Mouse (Mus musculus) frontal cortex, adult 2 months (tissue): Measurements from ENCODE around the gene Tmprss9. TPM values are rescaled to one million over a fixed set of nuclear protein-coding genes. Genes with fewer than 3 reads are reported as not detected.

Experiments used
- DNase-seq, 2 experiments: peaks; one replicate each; pipeline ENCODE4 v3.0.0; 2022; ENCODE audit warnings: low spot score in 1 of 2; ENCODE audit errors: extremely low spot score in 1 of 2
- polyA plus RNA-seq: library from polyadenylated mRNA; depleted of rRNA; stranded (reverse); fragments of >200 nt; gene quantifications from 2 replicates; pipeline ENCODE4 v1.2.3, GENCODE M21; 2012

The Tmprss9 gene
- polyA plus RNA-seq, 1 experiment: 0.16 TPM

DNA sequence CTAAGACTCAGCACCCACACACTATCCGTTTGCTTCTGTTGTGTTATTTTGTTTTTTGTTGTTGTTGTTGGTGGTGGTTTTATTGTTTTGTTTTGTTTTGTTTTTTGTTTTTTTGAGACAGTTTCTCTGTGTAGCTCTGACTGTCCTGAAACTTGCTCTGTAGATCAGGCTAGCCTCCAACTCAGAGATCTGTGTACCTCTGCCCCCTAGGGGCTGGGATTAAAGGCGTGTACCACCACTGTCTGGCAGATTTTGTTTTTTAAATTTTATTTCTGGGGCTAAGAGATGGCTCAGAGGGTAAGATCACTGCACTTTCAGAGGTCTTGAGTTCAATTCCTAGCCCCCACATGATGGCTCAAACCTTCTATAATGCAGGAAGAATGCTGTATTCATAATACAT lies 9.3 kb downstream of the Tmprss9 start:
- no peak for DNase-seq

DNA sequence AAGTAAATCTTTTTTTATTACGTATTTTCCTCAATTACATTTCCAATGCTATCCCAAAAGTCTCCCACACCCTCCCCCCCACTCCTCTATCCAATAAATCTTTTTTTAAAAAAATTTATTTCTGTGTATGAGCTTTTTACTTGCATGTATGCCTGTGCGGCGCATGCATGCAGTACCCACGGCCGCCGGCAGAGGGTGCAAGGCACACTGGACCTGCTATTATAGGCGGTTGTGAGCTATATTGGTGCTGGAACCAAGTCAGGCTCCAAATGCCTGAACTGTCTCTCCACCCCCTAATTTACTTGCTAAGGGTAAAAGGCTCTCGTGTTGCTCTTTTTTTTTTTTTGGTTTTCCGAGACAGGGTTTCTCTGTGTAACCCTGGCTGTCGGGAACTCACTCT lies 9.7 kb downstream of the Tmprss9 start:
- DNase-seq: peak in 1 of 2 experiments; percentile 75

DNA sequence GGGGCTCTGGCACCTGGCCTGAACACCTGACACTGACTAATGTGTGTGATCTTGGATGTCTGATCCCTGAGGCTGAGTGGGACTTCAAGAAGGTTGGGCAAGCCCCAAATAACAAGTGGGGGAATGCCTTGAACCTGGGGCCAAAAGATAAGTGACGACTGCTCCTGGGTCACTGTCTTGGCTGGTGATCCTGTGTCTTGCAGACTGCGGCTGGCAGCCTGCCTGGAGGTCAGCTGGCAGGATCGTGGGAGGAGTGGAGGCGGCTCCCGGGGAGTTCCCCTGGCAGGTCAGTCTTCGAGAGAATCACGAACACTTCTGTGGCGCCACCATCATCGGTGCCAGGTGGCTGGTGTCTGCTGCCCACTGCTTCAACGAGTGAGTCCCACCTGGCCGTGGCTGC lies 15.5 kb downstream of the Tmprss9 start:
- DNase-seq: no peak

DNA sequence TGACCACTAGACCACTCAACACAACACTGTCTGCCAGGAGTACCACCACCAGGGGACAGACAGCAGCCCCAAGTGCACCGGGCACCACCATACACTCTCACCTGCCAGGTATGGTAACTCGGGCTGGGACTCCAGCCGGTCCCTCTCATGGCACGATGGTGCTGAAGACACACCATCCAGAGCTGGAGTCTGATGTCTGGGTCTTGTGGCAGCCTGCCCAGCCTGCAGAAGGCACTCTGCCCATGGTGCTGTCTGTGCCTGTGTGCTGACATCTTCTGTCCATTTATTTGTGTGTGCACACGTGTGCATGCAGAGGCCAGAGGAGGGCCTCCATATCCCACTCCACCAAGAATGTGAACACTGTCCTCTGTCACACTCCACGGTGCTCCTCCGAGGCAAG lies 23.5 kb downstream of the Tmprss9 start:
- no peak for DNase-seq

DNA sequence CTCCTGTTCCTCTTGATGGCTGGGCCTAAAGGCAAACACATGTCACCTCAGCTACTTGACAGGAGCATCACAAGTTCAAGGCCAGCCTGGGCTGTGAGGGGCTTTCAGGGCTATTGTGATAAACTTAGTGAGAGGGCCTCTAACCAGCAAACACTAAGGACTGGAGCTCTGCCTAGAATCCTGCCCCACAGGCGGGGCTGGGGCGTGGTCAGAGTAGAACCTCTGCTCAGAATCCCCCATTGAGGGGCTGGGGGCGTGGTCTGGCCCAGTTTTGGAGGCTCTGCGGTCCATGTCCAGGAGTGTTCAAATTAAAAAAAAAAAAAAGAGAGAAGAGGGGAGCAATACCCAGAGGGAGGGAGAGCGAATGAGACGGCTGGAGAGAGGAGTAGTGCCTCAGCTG lies 24.0 kb downstream of the Tmprss9 start:
- no peak for DNase-seq

DNA sequence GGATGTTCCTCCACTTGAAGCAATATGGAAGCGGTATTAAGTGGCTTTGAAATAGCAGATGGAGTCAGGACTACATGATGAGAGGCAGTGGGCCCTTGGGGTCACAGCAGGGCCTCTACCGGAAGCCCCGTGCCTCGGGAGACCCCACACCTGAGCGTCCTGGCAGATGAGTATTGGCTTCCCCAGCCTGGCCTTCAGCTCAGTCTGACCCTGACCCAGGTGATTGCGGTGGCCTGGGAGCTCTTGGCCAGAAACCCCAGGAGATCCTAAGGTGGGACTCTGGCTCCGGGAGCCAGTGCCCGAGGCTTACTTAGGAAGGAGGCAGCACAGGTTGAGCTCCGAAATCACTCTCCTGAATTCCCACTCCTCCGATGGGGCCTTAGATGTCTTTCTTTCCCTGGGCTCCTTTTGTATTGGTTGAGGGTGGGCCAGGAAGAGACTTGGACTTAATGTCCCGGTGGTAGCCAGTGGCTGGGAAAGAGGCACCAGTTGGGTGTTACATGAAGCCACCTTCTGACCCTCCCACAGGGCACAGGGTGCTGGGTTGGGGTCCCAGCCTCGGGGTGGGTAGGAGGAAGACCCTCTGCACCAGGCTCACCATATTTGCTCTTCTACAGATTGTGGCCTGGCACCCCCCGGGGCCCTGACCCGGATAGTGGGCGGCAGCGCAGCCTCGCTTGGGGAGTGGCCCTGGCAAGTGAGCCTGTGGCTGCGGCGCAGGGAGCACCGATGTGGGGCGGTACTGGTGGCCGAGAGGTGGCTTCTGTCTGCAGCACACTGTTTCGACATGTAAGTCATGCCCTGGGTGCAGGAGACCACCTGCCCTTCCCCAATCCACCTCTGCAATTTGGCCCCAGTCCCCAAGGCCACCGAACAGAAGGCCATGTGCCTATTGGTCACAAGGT lies 25.2 kb downstream of the Tmprss9 start:
- DNase-seq: no peak

DNA sequence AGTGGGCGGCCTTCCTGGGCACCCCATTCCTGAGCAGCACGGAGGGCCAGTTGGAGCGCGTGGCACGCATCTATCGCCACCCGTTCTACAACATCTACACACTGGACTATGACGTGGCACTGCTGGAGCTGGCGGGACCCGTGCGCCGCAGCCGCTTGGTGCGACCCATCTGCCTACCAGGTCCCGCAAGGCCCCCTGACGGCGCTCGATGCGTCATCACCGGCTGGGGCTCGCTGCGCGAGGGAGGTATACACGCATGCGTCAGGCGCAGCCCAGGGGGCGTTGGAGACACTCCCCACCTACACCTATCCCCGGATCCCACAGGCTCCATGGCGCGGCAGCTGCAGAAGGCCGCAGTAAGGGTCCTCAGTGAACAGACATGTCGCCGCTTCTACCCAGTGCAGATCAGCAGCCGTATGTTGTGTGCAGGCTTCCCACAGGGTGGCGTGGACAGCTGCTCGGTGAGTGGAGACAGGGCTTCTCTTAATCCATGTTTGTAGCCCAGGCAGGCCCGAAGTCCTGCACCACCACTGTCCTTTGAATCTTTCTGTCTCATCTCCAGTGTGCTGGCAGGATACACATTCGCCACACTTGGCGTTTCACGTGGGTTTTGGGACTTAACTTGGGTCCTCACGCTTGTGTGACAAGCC lies 26.3 kb downstream of the Tmprss9 start:
- DNase-seq: peak in 1 of 2 experiments; percentile 77

DNA sequence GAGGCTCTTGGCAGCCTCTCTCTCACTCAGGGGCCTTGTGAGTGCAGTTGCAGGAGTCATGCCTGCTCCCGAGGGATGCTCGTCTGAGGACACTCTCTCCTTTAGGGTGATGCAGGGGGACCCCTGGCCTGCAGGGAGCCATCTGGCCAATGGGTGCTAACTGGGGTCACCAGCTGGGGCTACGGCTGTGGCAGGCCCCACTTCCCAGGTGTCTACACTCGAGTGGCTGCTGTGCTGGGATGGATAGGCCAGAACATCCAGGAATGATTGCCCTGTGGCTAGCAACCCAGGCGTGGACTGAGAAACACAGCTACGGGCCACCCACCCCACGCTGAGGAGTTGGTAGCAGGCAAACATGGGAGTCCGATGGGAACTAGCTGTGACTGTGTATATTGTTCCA lies 27.4 kb downstream of the Tmprss9 start:
- DNase-seq: no peak

DNA sequence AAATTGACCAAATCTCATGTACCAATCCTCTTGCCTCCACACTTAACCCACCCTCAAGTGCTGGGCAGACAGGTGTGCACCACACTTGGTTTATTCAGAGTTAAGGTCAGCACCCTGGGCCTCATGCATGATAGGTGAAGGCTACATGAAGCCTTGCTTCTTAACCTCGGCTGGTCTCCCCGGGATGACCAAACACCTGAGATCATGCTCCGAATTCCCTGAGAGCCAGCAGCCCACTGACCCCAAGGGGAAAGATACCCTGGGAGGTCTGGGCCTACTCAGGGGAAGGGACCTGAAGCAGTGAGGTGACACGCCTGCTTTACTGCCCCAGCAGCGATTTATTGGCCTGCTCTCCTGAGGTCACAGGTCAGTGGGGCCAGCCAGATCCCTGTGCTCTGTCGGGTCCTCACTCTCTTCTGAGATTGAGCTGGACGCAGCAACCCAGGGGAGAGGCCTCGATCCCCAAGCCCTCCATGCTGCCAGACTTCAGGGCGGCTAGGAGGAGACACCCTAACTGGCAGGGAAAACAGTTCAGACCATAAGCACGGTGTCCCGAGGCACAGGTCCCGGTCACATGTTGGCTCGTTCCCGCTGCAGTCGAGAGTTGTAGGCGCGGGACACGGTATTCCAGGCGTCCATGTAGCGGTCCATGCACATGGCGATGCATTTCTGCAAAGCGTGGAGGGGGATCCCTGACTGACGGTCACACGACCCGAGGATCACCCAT lies 28.1 kb downstream of the Tmprss9 start:
- DNase-seq: no peak

DNA sequence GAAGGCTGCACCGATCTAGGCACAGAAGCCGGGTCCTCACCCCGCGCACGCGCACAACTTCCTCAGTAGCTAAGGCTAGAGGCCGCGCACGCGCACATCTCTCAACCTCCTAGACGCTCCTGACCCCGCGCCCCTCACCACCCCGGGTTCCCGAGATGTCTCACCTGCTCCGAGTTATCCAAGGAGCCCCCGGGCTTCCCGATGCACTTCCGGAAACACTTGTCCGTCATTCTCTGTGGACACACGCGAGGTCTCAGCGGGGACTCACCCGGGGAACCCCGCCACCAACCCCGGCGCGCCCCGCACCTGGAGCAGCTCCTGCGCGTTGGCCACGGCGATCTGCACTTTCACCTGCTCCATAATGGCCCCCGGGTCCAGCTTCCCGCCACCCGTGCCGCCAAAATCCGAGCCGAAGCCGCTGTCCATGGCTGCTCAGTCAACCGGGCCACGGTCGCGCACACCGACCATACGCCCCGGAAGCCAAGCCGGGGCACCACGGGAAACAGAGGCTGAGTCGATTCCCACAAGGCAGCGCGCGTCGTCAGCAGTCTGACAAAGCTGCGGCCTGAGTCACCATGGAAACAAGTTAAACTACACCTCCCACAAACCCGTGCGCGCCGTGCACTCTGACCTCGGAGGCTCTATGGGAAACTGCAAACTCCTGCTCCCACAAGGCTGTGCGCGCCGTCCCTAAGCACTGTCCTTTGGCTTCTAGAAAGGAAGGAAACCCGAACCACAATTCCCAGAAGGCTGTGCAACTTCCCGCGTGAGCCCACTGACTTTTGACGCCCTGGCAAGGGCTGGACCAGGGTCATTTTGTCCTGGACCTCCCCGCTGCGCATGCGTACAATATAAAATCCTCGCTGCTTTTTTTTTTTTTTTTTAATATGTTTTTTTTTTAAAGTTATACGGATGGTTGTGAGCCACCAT lies 28.9 kb downstream of the Tmprss9 start, which contains the start of gene Timm13:
Timm13 (minus strand) TSS at position 652 of the 930 bp plus-strand sequence.
- peak; percentile 99 to 100 for DNase-seq

DNA sequence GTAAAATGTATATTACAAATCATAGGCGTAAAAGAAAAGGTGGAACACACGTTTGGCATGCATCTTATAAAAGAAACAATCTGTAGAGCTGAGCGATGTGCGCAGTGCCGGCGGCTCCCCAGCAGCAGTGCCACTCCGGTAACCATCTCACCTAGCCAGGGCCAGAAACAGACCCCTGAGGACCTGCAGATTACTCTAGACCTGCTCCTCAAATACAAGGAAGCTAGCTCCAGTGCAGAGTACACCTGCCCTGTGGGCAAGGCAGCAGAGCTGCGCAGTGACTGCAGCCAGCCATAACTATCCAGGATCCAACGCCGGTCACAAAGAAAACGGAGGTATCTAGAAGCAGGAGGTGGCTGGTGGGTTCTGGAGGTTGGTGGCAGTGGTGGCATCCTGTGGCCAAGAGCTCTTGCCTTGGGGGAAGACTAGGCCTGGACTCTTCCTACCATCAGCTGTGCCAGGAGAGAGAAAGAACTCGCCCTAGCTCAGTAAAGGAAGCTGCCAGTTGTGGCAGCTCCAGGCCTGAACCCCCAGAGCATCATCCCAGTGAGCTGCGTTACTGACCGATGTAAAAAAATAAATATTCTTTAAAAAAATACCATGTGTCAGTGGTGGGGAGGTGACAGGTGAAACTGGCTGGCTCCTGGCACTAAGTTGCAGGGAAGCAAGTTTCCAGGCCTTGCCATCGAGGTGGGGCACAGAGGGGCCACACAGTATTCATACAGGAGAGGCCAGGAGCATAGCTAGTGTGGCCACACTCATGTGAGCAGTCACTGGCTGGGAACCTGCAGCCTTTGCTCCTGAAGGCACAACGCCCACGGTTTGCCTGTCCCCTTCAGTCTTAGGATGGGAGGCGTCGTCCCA lies 30.0 kb downstream of the Tmprss9 start:
- no peak for DNase-seq

DNA sequence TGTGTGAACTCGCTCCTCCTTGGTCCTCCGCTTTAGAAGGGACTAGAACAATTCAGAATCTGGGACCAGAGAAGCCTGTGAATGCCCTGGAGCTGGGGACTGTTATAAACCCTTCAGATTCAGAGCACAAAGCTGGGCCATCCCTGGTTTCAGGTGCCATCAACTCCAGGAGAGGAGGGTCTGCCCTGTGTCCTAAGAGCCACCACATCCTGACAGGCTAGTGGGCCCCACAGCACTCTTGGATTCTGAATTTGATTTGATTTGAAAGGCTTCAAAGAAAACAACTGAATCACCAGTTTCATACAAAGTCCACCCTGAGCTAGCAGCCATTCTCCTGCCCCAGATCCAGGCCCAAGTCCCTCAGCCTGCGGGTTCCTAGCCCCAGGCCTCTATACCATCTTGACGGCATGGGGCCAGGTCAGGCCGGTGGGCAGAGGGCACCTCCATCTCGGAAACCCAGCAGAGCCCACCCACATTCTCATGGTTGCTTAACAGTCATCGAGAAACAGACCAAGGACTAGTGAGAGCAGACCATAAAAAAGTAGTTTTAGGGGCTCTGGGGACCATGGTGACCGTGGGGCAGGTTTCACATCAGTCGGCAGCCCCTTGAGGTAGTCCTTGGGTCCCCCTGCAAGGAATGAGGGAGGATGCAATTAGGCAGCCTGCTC lies 30.8 kb downstream of the Tmprss9 start:
- DNase-seq: no peak

DNA sequence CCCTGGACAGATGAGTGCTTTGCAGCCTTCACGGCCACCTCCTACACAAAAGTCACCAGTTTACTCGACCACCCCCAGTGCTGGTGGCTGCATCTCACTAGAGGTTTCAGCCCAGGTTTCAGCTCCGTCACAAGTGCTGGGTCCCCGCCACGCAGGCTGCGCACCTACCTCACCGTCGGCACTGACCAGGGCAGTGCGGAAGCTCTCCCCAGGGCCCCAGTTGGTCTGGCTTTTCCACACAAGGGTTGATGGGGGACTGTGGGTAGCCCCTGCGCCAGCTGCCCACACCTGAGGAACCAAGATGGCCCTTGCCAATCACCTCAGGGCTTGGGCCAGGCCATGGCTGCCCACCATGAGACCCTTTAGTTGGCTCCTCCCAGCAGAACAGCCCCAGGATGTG lies 31.6 kb downstream of the Tmprss9 start:
- no peak for DNase-seq

DNA sequence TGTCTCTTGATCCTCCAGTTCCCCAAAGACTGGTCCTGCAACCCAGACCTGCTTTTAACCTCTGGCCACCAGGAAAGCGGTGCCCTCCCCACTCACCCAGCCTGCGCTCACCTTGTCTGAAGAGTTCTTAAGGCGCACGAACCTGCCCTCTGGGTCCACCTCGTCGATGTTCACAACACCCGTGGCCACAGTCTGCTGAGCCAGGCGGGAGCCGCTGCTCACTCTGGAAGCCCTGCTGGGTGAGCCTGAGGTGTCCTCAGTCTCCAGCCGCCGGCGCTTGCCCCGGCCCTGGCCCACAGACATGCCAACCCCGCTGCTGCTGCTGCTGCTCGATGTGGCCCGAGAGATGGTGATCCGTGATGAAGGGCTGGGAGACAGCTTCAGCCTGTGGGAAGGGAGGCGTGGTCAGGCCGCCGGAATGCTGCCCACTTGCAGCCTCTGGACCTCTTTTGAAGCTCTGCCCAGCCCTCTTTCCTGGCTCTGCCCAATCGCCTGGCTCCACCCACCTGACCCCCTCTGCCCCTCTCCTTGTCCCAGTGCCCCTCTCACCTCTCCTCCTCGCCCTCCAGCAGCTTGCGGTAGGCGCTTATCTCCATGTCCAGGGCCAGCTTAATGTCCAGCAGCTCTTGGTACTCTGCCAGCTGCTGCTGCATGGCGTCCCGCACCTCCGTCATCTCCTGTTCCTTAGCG lies 32.5 kb downstream of the Tmprss9 start:
- DNase-seq: no peak

DNA sequence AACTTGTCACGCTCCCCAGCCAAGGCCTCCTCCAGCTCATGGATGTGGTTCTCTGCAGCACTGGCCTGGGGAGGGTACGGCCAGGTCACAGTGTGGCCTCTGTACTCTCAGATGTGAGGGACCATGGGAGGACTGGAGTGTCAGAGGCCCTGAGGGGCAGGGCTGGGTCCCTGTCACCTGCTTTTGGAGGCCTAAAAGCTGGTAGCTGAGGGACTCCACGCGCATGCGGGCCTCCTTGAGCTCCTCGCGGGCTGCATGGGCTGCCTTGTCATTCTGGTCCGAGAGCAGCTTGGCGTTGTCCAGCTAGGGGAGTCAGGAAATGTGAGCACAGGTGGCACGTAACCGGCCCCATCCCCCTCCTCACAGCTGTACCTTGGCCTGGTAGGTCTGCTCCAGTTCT lies 33.1 kb downstream of the Tmprss9 start:
- DNase-seq: no peak

DNA sequence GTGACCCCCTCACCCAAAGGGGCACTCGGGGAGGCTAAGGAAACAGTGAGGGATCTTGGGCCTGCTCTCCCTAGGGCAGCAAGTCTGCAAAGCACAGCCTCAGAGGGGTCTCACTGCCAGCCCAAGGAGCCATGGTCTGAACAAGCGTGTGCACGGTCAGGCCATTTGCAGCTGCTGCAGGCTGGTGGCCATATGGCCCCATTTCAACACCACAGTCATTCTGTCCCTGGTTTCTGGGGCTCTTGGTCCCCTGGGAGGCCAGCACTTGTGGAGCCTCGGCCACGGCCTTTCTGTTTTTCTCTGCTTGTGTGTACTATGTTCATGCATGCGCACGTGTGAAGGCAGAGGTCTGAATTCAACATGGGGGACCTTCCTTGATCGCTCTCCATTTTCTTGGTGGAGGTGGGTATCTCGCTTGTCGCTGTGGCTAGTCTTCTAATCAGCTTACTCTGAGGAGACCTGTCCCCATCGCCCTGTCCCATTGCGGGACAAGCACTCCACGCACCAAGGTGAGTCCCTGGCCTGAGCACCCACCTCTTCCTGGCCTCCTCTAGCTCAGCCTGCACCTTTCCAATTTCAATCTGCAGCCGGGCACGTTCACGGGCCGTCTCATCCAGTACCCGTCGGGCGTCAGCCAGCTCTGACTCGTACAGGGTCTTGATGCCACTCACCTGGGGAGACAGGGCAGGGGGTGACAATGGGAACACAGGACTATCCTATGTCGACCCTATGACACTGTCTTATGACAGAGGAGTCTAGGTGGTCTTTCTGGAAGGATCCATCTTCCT lies 37.9 kb downstream of the Tmprss9 start:
- no peak for DNase-seq

DNA sequence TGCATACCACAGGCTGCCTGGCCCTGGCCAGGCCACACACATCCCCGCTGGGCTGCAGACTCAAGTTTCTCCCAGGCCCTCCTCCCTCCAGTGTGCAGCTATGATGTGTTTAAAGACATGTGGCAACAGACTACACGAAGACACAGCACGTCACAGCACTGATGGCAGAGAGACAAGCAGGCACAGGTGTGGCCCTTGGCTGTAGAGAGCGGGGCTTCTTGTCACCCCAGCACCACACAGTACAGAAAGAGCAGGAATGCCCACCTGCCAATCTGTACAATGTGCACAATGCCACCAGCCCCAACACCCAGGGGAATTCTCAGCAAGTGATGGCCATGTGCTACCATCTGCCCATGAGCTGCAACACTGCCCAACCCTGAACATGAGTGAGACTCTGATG lies 39.7 kb downstream of the Tmprss9 start:
- DNase-seq: no peak
